Mouse (Mus musculus) forebrain, embryonic 10.5 days (tissue): ENCODE results near the gene Cyth3. TPM values are rescaled to one million over a fixed set of nuclear protein-coding genes. Genes with fewer than 3 reads are reported as not detected.

Experiments used
- DNase-seq: peaks from one replicate; pipeline ENCODE4 v3.0.0-alpha.2; 2017; ENCODE audit warnings: low spot score; ENCODE audit errors: extremely low spot score
- H3K27ac ChIP-seq: fragments of 300-500 bp; sonication (generic); 2 replicates; pipeline ENCODE4 v1.5.1; 2016; ENCODE audit warnings: mild to moderate bottlenecking
- H3K27me3 ChIP-seq: fragments of 300-500 bp; sonication (generic); 2 replicates; pipeline ENCODE4 v1.6.1; 2016; ENCODE audit warnings: mild to moderate bottlenecking; ENCODE audit not compliant: poor library complexity, severe bottlenecking
- H3K36me3 ChIP-seq: fragments of 300-500 bp; sonication (generic); replicated peaks from 2 replicates; pipeline ENCODE4 v1.6.1; 2016; ENCODE audit warnings: mild to moderate bottlenecking, moderate library complexity
- H3K4me1 ChIP-seq: fragments of 300-500 bp; sonication (generic); 2 replicates; pipeline ENCODE4 v1.6.1; 2016
- H3K4me3 ChIP-seq: fragments of 300-500 bp; sonication (generic); 2 replicates; pipeline ENCODE4 v1.5.1; 2016; ENCODE audit warnings: mild to moderate bottlenecking, moderate library complexity
- H3K9me3 ChIP-seq: fragments of 300-500 bp; sonication (generic); 2 replicates; pipeline ENCODE4 v1.6.1; 2016; ENCODE audit warnings: mild to moderate bottlenecking, moderate library complexity
- WGBS: fragments of 180-500 bp; shearing (Covaris S2); methylation state at CpG from one replicate; pipeline ENCODE4 v1.1.7; 2016; 5-methylcytosine and 5-hydroxymethylcytosine counted together
- polyA plus RNA-seq: library from polyadenylated mRNA; unstranded; fragments of >200 nt; fragmentation: Nextera tagmentation; extraction: Ambion mirVana; gene quantifications from 2 replicates; pipeline ENCODE4 v1.2.1, GENCODE M21; 2016

Gene Cyth3
- polyA plus RNA-seq, 1 experiment from 2014 or later: 31.6 TPM

- Histone ChIP-seq H3K27ac (no peak overlapping the region), H3K36me3 (no peaks in the 10 kb centered on the region), H3K9me3 (no peaks in the 10 kb centered on the region; the same call in 1 of the 2 replicates), H3K4me3 (no peak overlapping the region), H3K27me3 (no peaks in the 10 kb centered on the region), H3K4me1 (peaks cover under 1% of the 10 kb centered on the region)
- WGBS: 90% methylated on average over 3 of the region's 3 CpGs
- no peak for DNase-seq
Measured at GRCm38 (mm10) chr5:143594291-143595065, 27.8 kb upstream of the Cyth3 start.

GRCm38 (mm10) chr5:143602051-143602450 lies 20.2 kb upstream of the Cyth3 start:
- Histone ChIP-seq H3K9me3 (no peaks in the 10 kb centered on the region), H3K27me3 (no peaks in the 10 kb centered on the region), H3K4me1 (no peaks in the 10 kb centered on the region), H3K27ac (no peak overlapping the region), H3K4me3 (no peak overlapping the region), H3K36me3 (no peaks in the 10 kb centered on the region)
- WGBS: 82% methylated on average over 10 of the region's 10 CpGs
- DNase-seq: no peak

GRCm38 (mm10) chr5:143604157-143604774 lies 18.0 kb upstream of the Cyth3 start:
- no peak overlapping the region for H3K27ac ChIP-seq
- H3K36me3 ChIP-seq: no peaks in the 10 kb centered on the region
- WGBS: 74% methylated on average over 7 of the region's 7 CpGs
- no peak for DNase-seq
- no peaks in the 10 kb centered on the region for H3K27me3 ChIP-seq
- H3K4me3 ChIP-seq: no peak overlapping the region
- 0 out of 2 replicates have a peak, but pooled peaks cover 4% of the 10 kb centered on the region for H3K4me1 ChIP-seq
- no peaks in the 10 kb centered on the region for H3K9me3 ChIP-seq

- Histone ChIP-seq H3K9me3 (no peaks in the 10 kb centered on the region), H3K36me3 (no peaks in the 10 kb centered on the region), H3K27me3 (no peaks in the 10 kb centered on the region), H3K4me3 (no peak overlapping the region), H3K27ac (no peak overlapping the region), H3K4me1 (0 out of 2 replicates have a peak, but pooled peaks cover 4% of the 10 kb centered on the region)
- DNase-seq: no peak
- 88% methylated on average over 10 of the region's 10 CpGs for WGBS
Measured at GRCm38 (mm10) chr5:143606756-143607155, 15.5 kb upstream of the Cyth3 start.

GRCm38 (mm10) chr5:143608175-143608574 lies 14.1 kb upstream of the Cyth3 start:
- Histone ChIP-seq H3K27ac (no peak overlapping the region), H3K4me3 (no peak overlapping the region), H3K27me3 (no peaks in the 10 kb centered on the region), H3K36me3 (no peaks in the 10 kb centered on the region), H3K9me3 (no peaks in the 10 kb centered on the region), H3K4me1 (0 out of 2 replicates have a peak, but pooled peaks cover 4% of the 10 kb centered on the region)
- DNase-seq: no peak
- WGBS: 96% methylated on average over 10 of the region's 10 CpGs

- 81% methylated on average over 7 of the region's 7 CpGs for WGBS
- no peak for DNase-seq
- H3K4me3 ChIP-seq: no peak overlapping the region
Measured at GRCm38 (mm10) chr5:143611954-143612353, 10.3 kb upstream of the Cyth3 start.

GRCm38 (mm10) chr5:143613265-143613664 lies 9.0 kb upstream of the Cyth3 start:
- Histone ChIP-seq H3K27ac (no peak overlapping the region), H3K4me3 (no peak overlapping the region), H3K4me1 (peaks cover 13% of the 10 kb centered on the region; the same call in 1 of the 2 replicates), H3K27me3 (no peaks in the 10 kb centered on the region), H3K9me3 (no peaks in the 10 kb centered on the region), H3K36me3 (no peaks in the 10 kb centered on the region)
- 76% methylated on average over 4 of the region's 4 CpGs for WGBS
- no peak for DNase-seq

More at GRCm38 (mm10) chr5:143611954-143612353, 10.3 kb upstream of the Cyth3 start:
- no peaks in the 10 kb centered on the region for H3K36me3 ChIP-seq
- 0 out of 2 replicates have a peak, but pooled peaks cover 7% of the 10 kb centered on the region for H3K4me1 ChIP-seq
- no peaks in the 10 kb centered on the region for H3K9me3 ChIP-seq
- H3K27me3 ChIP-seq: no peaks in the 10 kb centered on the region
- H3K27ac ChIP-seq: no peak overlapping the region

- 76% methylated on average over 5 of the region's 5 CpGs for WGBS
- DNase-seq: no peak
Measured at GRCm38 (mm10) chr5:143614519-143614918, 7.7 kb upstream of the Cyth3 start.

GRCm38 (mm10) chr5:143615353-143615752 lies 6.9 kb upstream of the Cyth3 start:
- 91% methylated on average over 2 of the region's 2 CpGs for WGBS
- H3K4me1 ChIP-seq: peaks cover 14% of the 10 kb centered on the region; the same call in 1 of the 2 replicates
- H3K27me3 ChIP-seq: no peaks in the 10 kb centered on the region
- no peak overlapping the region for H3K4me3 ChIP-seq
- no peak overlapping the region for H3K27ac ChIP-seq
- no peak for DNase-seq
- no peaks in the 10 kb centered on the region for H3K9me3 ChIP-seq
- H3K36me3 ChIP-seq: no peaks in the 10 kb centered on the region

More at GRCm38 (mm10) chr5:143614519-143614918, 7.7 kb upstream of the Cyth3 start:
- no peaks in the 10 kb centered on the region for H3K36me3 ChIP-seq
- H3K9me3 ChIP-seq: no peaks in the 10 kb centered on the region
- no peaks in the 10 kb centered on the region for H3K27me3 ChIP-seq
- H3K4me3 ChIP-seq: no peak overlapping the region
- H3K4me1 ChIP-seq: peaks cover 14% of the 10 kb centered on the region; the same call in 1 of the 2 replicates
- no peak overlapping the region for H3K27ac ChIP-seq

GRCm38 (mm10) chr5:143616116-143616515 lies 6.1 kb upstream of the Cyth3 start:
- H3K4me1 ChIP-seq: peaks cover 18% of the 10 kb centered on the region
- H3K4me3 ChIP-seq: no peak overlapping the region
- DNase-seq: no peak
- no peak overlapping the region for H3K27ac ChIP-seq
- H3K27me3 ChIP-seq: peaks cover 2% of the 10 kb centered on the region; the same call in 1 of the 2 replicates
- 91% methylated on average over 4 of the region's 4 CpGs for WGBS
- no peaks in the 10 kb centered on the region for H3K36me3 ChIP-seq
- no peaks in the 10 kb centered on the region for H3K9me3 ChIP-seq

- Histone ChIP-seq H3K4me1 (peaks cover 22% of the 10 kb centered on the region), H3K27ac (no peak overlapping the region), H3K9me3 (no peaks in the 10 kb centered on the region), H3K36me3 (no peaks in the 10 kb centered on the region), H3K27me3 (peaks cover 7% of the 10 kb centered on the region; the same call in 1 of the 2 replicates), H3K4me3 (no peak overlapping the region)
- WGBS: 90% methylated on average over 3 of the region's 3 CpGs
- no peak for DNase-seq
Measured at GRCm38 (mm10) chr5:143616657-143617329, 5.5 kb upstream of the Cyth3 start.

GRCm38 (mm10) chr5:143617487-143618209 lies 4.6 kb upstream of the Cyth3 start:
- H3K36me3 ChIP-seq: no peaks in the 10 kb centered on the region
- H3K9me3 ChIP-seq: no peaks in the 10 kb centered on the region
- peaks cover 29% of the 10 kb centered on the region for H3K4me1 ChIP-seq
- 65% methylated on average over 10 of the region's 10 CpGs for WGBS
- H3K4me3 ChIP-seq: no peak overlapping the region
- peak overlapping the region; percentile 44; the same call in 1 of the 2 replicates for H3K27ac ChIP-seq
- peaks cover 7% of the 10 kb centered on the region; the same call in 1 of the 2 replicates for H3K27me3 ChIP-seq
- no peak for DNase-seq
